Mouse (Mus musculus) MEL (cell line): Measurements from ENCODE around the gene Spc24. TPM values are rescaled to one million over a fixed set of nuclear protein-coding genes. Genes with fewer than 3 reads are reported as not detected.
"Not testable (repeated sequence)": the region's sequence is repeated elsewhere in the genome, so short reads cannot be mapped to it uniquely, and the experiment has no call there.

ENCODE experiments used
- DNase-seq: peaks from one replicate; pipeline ENCODE4 v3.0.0; 2011; ENCODE audit warnings: low read depth, low spot score
- H3K27ac ChIP-seq: 2 replicates; pipeline ENCODE4 v1.5.1; 2012; ENCODE audit warnings: low read depth, mild to moderate bottlenecking, control low read depth, low read length, moderate library complexity; ENCODE audit not compliant: control insufficient read depth
- H3K27me3 ChIP-seq, 2 experiments: fragments of 150-350 bp in 1 of 2; sonication (generic) in 1 of 2; 2 replicates each; pipeline ENCODE4 v1.6.1; 2012; ENCODE audit warnings: low read length in 2 of 2, mild to moderate bottlenecking in 2 of 2, improper control_type of control experiment in 1 of 2, moderate library complexity in 1 of 2; ENCODE audit not compliant: insufficient read depth in 2 of 2, control insufficient read depth in 1 of 2
- H3K36me3 ChIP-seq, 2 experiments: 2 replicates each; pipeline ENCODE4 v1.6.1; 2012 to 2014; ENCODE audit warnings: low read length in 2 of 2, improper control_type of control experiment in 1 of 2, inconsistent platforms in 1 of 2, mild to moderate bottlenecking in 1 of 2; ENCODE audit not compliant: insufficient read depth in 2 of 2, control insufficient read depth in 1 of 2
- H3K4me1 ChIP-seq, 2 experiments: fragments of 150-350 bp in 1 of 2; sonication (generic) in 1 of 2; 2 replicates each; pipeline ENCODE4 v1.6.1; 2012; ENCODE audit warnings: low read length in 2 of 2, improper control_type of control experiment in 1 of 2, mild to moderate bottlenecking in 1 of 2; ENCODE audit not compliant: insufficient read depth in 2 of 2, control insufficient read depth in 1 of 2
- H3K4me3 ChIP-seq, 2 experiments: fragments of 150-350 bp in 1 of 2; sonication (generic) in 1 of 2; 2 replicates each; pipeline ENCODE4 v1.5.1; 2012; ENCODE audit warnings: low read depth in 2 of 2, low read length in 2 of 2, mild to moderate bottlenecking in 2 of 2, moderate library complexity in 2 of 2, control low read depth in 1 of 2, improper control_type of control experiment in 1 of 2; ENCODE audit not compliant: control insufficient read depth in 1 of 2, insufficient read depth in 1 of 2
- H3K79me2 ChIP-seq: 2 replicates; pipeline ENCODE4 v1.6.1; 2012; ENCODE audit warnings: mild to moderate bottlenecking, low read length, moderate library complexity; ENCODE audit not compliant: control insufficient read depth, poor library complexity, insufficient read depth
- H3K9ac ChIP-seq: 2 replicates; pipeline ENCODE4 v1.6.1; 2012; ENCODE audit warnings: low read depth, mild to moderate bottlenecking, control low read depth, low read length, moderate library complexity; ENCODE audit not compliant: control insufficient read depth, poor library complexity, severe bottlenecking
- H3K9me3 ChIP-seq: fragments of 150-350 bp; sonication (generic); replicated peaks from 2 replicates; pipeline ENCODE4 v1.6.1; 2012; ENCODE audit warnings: mild to moderate bottlenecking, low read length, improper control_type of control experiment, moderate library complexity; ENCODE audit not compliant: insufficient read depth
- GATA1 ChIP-seq: IDR thresholded peaks from 2 replicates; pipeline ENCODE4 v1.6.1; 2011; ENCODE audit warnings: low read depth, low read length, improper control_type of control experiment
- HCFC1 ChIP-seq: IDR thresholded peaks from 2 replicates; pipeline ENCODE4 v1.6.1; 2012; ENCODE audit warnings: low read depth, mild to moderate bottlenecking, inconsistent platforms, low read length, improper control_type of control experiment, moderate library complexity
- MYC ChIP-seq: IDR thresholded peaks from 2 replicates; pipeline ENCODE4 v1.6.1; 2011; ENCODE audit warnings: low read depth, mild to moderate bottlenecking, low read length, improper control_type of control experiment, moderate library complexity
- POLR2A ChIP-seq, 2 experiments: IDR thresholded peaks; 2 replicates each; pipeline ENCODE4 v1.6.1; 2011 to 2012; ENCODE audit warnings: low read length in 2 of 2, mild to moderate bottlenecking in 2 of 2, control low read depth in 1 of 2, improper control_type of control experiment in 1 of 2, low read depth in 1 of 2, moderate library complexity in 1 of 2; ENCODE audit not compliant: control insufficient read depth in 1 of 2, insufficient read depth in 1 of 2, poor library complexity in 1 of 2
- POLR2AphosphoS5 ChIP-seq: IDR thresholded peaks from 2 replicates; pipeline ENCODE4 v1.6.1; 2012; ENCODE audit warnings: low read depth, borderline replicate concordance, mild to moderate bottlenecking, inconsistent platforms, low read length, moderate library complexity, mixed read lengths
- RCOR1 ChIP-seq: IDR thresholded peaks from 2 replicates; pipeline ENCODE4 v1.6.1; 2012; ENCODE audit warnings: low read depth, mild to moderate bottlenecking, inconsistent platforms, low read length, improper control_type of control experiment
- UBTF ChIP-seq: IDR thresholded peaks from 2 replicates; pipeline ENCODE4 v1.6.1; 2012; ENCODE audit warnings: low read depth, mild to moderate bottlenecking, inconsistent platforms, low read length, improper control_type of control experiment, moderate library complexity, borderline replicate concordance; ENCODE audit not compliant: insufficient read depth
- USF1 ChIP-seq: IDR thresholded peaks from 2 replicates; pipeline ENCODE4 v1.6.1; 2014; ENCODE audit warnings: low read depth, mild to moderate bottlenecking, inconsistent platforms, low read length, improper control_type of control experiment, moderate library complexity
- ZKSCAN1 ChIP-seq: IDR thresholded peaks from 2 replicates; pipeline ENCODE4 v1.6.1; 2012; ENCODE audit warnings: low read depth, mild to moderate bottlenecking, inconsistent platforms, low read length, improper control_type of control experiment, moderate library complexity
- ZNF384 ChIP-seq: IDR thresholded peaks from 2 replicates; pipeline ENCODE4 v1.6.1; 2012; ENCODE audit warnings: low read depth, mild to moderate bottlenecking, inconsistent platforms, low read length, improper control_type of control experiment
- polyA plus RNA-seq, 2 experiments: library from polyadenylated mRNA; stranded (reverse) in 1 of 2; unstranded in 1 of 2; fragments of >175 nt in 1 of 2; fragments of >200 nt in 1 of 2; gene quantifications; 2 replicates each; pipeline versions ENCODE4 v1.2.1 to v1.2.4; 2012; ENCODE audit warnings: low replicate concordance in 2 of 2, low read depth in 1 of 2; ENCODE audit not compliant: insufficient read length in 2 of 2, insufficient read depth in 1 of 2, missing spikeins in 1 of 2
- total RNA-seq: library from RNA; depleted of rRNA; stranded (reverse); fragments of 300-350 nt; gene quantifications from 2 replicates; pipeline ENCODE4 v1.2.3, GENCODE M21; 2012

The Spc24 gene
- total and polyA plus RNA-seq, 3 experiments, result 304 to 377 TPM; not detected in 1

DNA sequence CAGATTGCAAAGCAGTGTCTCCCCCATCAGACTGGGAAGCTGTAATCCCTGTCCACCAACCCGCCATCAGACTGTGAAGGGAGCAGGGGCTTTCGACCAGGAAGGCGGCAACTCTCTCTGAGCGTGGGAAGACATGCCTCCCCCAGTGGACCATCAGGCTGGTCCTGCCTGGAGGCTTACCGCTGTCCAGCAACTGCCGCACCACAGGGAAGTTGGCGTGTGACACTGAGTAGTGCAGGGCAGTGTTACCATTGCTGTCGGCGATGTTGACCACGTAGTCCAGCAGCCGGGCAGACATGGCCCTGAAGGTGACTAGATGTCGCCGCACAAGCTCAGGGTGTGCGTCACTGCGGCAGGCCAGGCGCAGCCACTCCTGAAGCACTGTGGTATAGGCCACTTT, 14.2 kb upstream of the Spc24 start:
- no peak overlapping the region for H3K27ac ChIP-seq
- H3K79me2 ChIP-seq, result no peaks in the 10 kb centered on the region
- H3K27me3 ChIP-seq, result no peaks in the 10 kb centered on the region
- H3K9me3 ChIP-seq, result no peaks in the 10 kb centered on the region
- peaks cover 7 to 10% of the 10 kb centered on the region in 2 experiments for H3K4me1 ChIP-seq
- no peak for TF ChIP-seq ZKSCAN1
- TF ChIP-seq POLR2AphosphoS5, result peak; percentile 40; the same call in 1 of the 2 replicates
- H3K4me3 ChIP-seq, result no peak overlapping the region
- peaks cover 0 to 8% of the 10 kb centered on the region in 2 experiments; a peak in 2 of 4 replicates for H3K36me3 ChIP-seq
- no peak for DNase-seq
- H3K9ac ChIP-seq, result no peak overlapping the region

DNA sequence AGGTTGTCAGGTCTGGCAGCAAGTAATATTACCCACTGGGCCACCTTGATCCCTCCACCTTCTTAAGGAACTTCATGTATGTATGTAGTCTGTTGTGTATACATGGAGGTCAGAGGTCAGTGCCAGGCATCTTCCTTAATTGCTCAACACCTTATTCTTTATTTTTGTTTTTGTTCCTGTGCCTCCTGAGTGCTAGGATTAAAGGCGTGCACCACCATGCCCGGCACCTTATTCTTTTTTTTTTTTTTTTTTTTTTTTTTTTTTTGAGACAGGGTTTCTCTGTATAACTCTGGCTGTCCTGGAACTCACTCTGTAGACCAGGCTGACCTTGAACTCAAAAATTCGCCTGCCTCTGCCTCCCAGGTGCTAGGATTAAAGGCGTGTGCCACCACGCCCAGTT, 13.3 kb upstream of the Spc24 start:
- H3K36me3 ChIP-seq, H3K4me3 ChIP-seq, H3K27me3 ChIP-seq, H3K27ac ChIP-seq, H3K9ac ChIP-seq, H3K9me3 ChIP-seq, H3K4me1 ChIP-seq, DNase-seq, H3K79me2 ChIP-seq: not testable (repeated sequence)
- TF ChIP-seq ZNF384, result peak; percentile 64

DNA sequence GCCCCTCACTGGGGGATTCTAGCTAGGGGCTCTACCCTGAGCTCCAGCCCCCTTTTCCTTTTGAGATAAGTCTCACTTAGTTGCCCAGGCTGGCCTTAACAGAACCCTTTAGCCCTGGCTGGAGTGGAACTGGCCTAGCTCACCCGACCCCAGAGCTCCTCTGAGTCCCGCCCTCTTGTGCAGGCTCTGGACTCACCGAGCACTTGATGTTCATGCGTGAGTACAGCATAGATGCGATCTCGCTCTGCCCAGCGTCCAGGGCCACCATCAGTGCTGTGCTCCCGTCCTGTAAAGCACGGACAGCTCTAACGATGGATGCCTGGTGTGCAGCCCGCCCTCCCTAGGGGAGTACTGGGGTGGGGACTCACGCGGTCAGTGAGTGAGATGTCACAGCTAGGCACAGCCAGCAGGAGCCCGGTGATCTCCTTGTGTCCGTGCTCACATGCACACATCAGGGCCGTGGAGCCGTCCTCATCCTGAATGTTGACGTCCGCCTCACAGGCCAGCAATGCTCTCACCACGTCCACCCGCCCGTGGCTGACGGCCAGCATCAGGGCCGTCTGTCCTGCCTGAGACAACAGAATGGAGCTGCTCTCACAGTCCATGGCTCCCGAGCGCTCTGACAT, 9.6 kb upstream of the Spc24 start:
- Histone ChIP-seq H3K27me3 (no peaks in the 10 kb centered on the region), H3K27ac (no peak overlapping the region), H3K4me1 (peaks cover 0 to under 1% of the 10 kb centered on the region in 2 experiments; a peak in 1 of 4 replicates), H3K9me3 (no peaks in the 10 kb centered on the region), H3K9ac (no peak overlapping the region), H3K79me2 (no peaks in the 10 kb centered on the region), H3K36me3 (no peaks in the 10 kb centered on the region), H3K4me3 (no peak overlapping the region)
- DNase-seq, result no peak
- no peak for TF ChIP-seq HCFC1
- no peak for TF ChIP-seq UBTF
- TF ChIP-seq MYC, result no peak
- no peak for TF ChIP-seq GATA1
- TF ChIP-seq POLR2A (IDR thresholded peaks at IDR 0.05; ENCODE audit: control insufficient read depth in 1 of 2, insufficient read depth in 1 of 2, low read depth in 1 of 2, low read length in 2 of 2, poor library complexity in 1 of 2), result no peak
- TF ChIP-seq USF1, result no peak
- TF ChIP-seq RCOR1, result no peak
